Mouse (Mus musculus) liver, adult 2 months (tissue): Measurements from ENCODE around the gene Baiap2l2. TPM values are rescaled to one million over a fixed set of nuclear protein-coding genes. Genes with fewer than 3 reads are reported as not detected.
A peak's percentile ranks its signal among the peaks of the same experiment; 100 is the strongest.

Source experiments
- DNase-seq: peaks from one replicate; pipeline ENCODE4 v3.0.0-alpha.2; 2011; ENCODE audit warnings: low read depth, low spot score; ENCODE audit errors: extremely low read depth
- H3K27ac ChIP-seq: fragments of 200-500 bp; replicated peaks from 2 replicates; pipeline ENCODE4 v1.5.1; 2012; ENCODE audit warnings: low read depth, mild to moderate bottlenecking, control low read depth, inconsistent platforms, low read length; ENCODE audit not compliant: insufficient read depth
- H3K27me3 ChIP-seq: fragments of 200-500 bp; 2 replicates; pipeline ENCODE4 v1.6.1; 2012; ENCODE audit warnings: mild to moderate bottlenecking, moderate library complexity, low read length, inconsistent platforms; ENCODE audit not compliant: control insufficient read depth, insufficient read depth
- H3K36me3 ChIP-seq: fragments of 200-500 bp; 2 replicates; pipeline ENCODE4 v1.6.1; 2012; ENCODE audit warnings: low read length, inconsistent platforms; ENCODE audit not compliant: control insufficient read depth, insufficient read depth
- H3K4me1 ChIP-seq: fragments of 200-500 bp; 2 replicates; pipeline ENCODE4 v1.6.1; 2011; ENCODE audit warnings: low read length; ENCODE audit not compliant: control insufficient read depth, insufficient read depth
- H3K4me3 ChIP-seq: fragments of 200-500 bp; 2 replicates; pipeline ENCODE4 v1.5.1; 2011; ENCODE audit warnings: low read depth, mild to moderate bottlenecking, control low read depth, low read length, moderate library complexity; ENCODE audit not compliant: insufficient read depth
- H3K79me2 ChIP-seq: fragments of 200-500 bp; 2 replicates; pipeline ENCODE4 v1.6.1; 2012; ENCODE audit warnings: inconsistent platforms, mild to moderate bottlenecking, low read length, moderate library complexity; ENCODE audit not compliant: control insufficient read depth, insufficient read depth
- H3K9ac ChIP-seq: fragments of 200-500 bp; 2 replicates; pipeline ENCODE4 v1.6.1; 2012; ENCODE audit warnings: low read depth, mild to moderate bottlenecking, control low read depth, inconsistent platforms, low read length
- CTCF ChIP-seq: fragments of 200-500 bp; IDR thresholded peaks from 2 replicates; pipeline ENCODE4 v1.5.1; 2011; ENCODE audit warnings: low read depth, low read length, control low read depth
- POLR2A ChIP-seq: fragments of 200-500 bp; IDR thresholded peaks from 2 replicates; pipeline ENCODE4 v1.6.1; 2011; ENCODE audit warnings: low read length, control low read depth; ENCODE audit not compliant: insufficient read depth; ENCODE audit errors: extremely low read depth
- WGBS: fragments of 180-500 bp; shearing (Covaris S2); methylation state at CpG from one replicate; pipeline ENCODE4 v1.1.7; 2018; 5-methylcytosine and 5-hydroxymethylcytosine counted together
- polyA plus RNA-seq: library from polyadenylated mRNA; depleted of rRNA; stranded (reverse); fragments of >200 nt; gene quantifications from 2 replicates; pipeline ENCODE4 v1.2.3, GENCODE M21; 2012
- total RNA-seq: library from RNA; depleted of rRNA; stranded (reverse); fragments of >200 nt; gene quantifications from 2 replicates; pipeline ENCODE4 v1.2.3, GENCODE M21; 2014

Baiap2l2 gene
- total and polyA plus RNA-seq, 2 experiments = 0.31 TPM; not detected in 1

DNA sequence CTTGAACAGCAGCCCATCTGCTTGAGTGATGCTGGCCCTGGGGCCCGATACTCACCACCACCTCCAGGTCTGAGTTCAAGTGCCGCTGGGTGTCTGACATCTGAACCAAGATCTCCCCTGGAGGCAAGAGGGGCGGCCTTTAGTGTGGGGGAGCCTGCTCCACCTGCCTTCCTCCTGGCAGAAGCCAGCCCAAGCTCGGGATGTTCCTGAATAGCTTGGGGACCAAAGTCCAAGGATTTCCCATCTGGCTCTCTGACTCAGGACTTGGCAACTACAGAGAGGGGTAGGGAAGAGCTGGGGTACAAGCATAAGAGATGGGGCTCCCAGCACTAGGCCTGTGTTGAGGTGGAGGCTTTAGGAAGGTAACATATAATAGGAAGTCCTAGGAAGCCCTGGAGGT, 2.0 kb downstream of the Baiap2l2 start:
- Histone ChIP-seq H3K27ac (no peak overlapping the region), H3K27me3 (no peaks in the 10 kb centered on the region), H3K36me3 (no peaks in the 10 kb centered on the region; the same call in 1 of the 2 replicates), H3K9ac (no peak overlapping the region), H3K4me3 (no peak overlapping the region), H3K4me1 (no peaks in the 10 kb centered on the region), H3K79me2 (no peaks in the 10 kb centered on the region)
- DNase-seq = peak; percentile 12
- 74% methylated on average over 4 of the region's 4 CpGs for WGBS
- TF ChIP-seq CTCF (no peak), POLR2A (no peak)

DNA sequence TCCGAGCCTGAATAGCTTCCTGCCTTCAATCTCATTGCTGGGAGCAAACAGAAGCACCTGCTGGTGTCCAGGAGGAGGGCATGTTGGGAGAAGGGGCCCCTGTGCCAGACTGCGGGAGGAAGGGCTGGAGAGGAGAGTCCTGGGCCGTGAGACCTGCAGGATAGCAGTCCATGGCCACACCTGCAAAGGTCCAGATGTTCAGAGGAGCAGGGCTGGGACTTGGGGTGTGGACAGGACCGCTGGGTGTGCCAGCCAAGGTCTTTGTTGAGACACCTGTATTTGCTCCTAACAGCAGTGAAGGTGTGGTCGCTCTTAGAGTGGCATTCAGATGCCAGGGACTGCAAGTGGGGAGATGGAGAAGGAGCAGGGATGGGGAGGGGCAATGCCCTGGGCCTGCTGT, 2.9 kb downstream of the Baiap2l2 start:
- no peak for DNase-seq
- no peak overlapping the region for H3K4me3 ChIP-seq
- no peaks in the 10 kb centered on the region; the same call in 1 of the 2 replicates for H3K36me3 ChIP-seq
- H3K4me1 ChIP-seq = no peaks in the 10 kb centered on the region
- H3K27me3 ChIP-seq = no peaks in the 10 kb centered on the region
- no peaks in the 10 kb centered on the region for H3K79me2 ChIP-seq
- 80% methylated on average over 5 of the region's 5 CpGs for WGBS
- H3K27ac ChIP-seq = no peak overlapping the region
- TF ChIP-seq POLR2A = no peak
- H3K9ac ChIP-seq = no peak overlapping the region

DNA sequence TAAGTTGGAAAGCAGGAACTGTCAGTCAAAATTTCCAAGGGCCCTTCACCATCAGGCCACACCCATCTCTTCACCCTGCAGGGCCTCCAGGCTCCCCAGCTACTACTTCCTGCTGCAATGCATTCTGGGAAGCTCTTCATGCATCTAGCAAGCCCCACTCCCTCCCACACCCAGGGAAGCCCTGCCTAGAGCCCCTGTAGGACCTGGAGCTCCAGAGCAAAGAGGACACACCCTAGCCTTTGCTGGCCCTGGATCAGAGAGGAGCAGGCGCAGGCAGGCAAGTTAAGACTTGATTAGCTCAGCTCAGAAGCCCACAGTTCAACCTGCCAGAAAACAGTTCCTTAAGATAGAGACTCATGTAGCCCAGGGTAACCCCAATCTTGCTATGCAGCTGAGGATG, 3.9 kb downstream of the Baiap2l2 start:
- no peaks in the 10 kb centered on the region for H3K79me2 ChIP-seq
- 87% methylated on average over 1 of the region's 1 CpGs for WGBS
- no peak overlapping the region for H3K4me3 ChIP-seq
- no peak for DNase-seq
- H3K36me3 ChIP-seq = no peaks in the 10 kb centered on the region
- no peak overlapping the region for H3K9ac ChIP-seq
- H3K27me3 ChIP-seq = no peaks in the 10 kb centered on the region
- H3K4me1 ChIP-seq = no peaks in the 10 kb centered on the region
- H3K27ac ChIP-seq = no peak overlapping the region
- TF ChIP-seq CTCF (no peak), POLR2A (no peak)

DNA sequence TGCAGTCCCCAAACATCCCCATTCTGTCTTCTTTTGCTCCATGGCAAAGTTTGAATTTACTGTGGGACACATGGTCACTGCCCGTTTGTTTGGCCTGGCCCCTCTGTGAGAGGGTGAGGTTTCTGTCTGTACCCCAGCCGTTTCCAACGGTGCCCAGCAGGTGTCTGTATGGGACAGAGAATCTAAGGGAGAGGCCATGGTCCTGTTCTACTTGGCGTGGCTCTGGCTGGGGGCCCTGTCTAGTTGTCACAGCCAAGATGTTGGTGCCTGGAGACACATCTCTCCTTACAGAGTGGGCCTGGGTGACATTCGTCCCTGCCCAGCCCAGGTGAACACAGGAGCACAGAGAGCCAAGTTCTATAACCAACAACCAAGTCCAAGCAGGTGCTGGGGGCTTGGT, 4.5 kb downstream of the Baiap2l2 start:
- Histone ChIP-seq H3K4me1 (no peaks in the 10 kb centered on the region), H3K4me3 (no peak overlapping the region), H3K79me2 (no peaks in the 10 kb centered on the region), H3K27me3 (no peaks in the 10 kb centered on the region), H3K9ac (no peak overlapping the region), H3K36me3 (no peaks in the 10 kb centered on the region), H3K27ac (no peak overlapping the region)
- no peak for DNase-seq
- TF ChIP-seq POLR2A (no peak), CTCF (0 out of 2 replicates have a peak, but pooled peaks have one; percentile 12)
- 78% methylated on average over 5 of the region's 5 CpGs for WGBS

DNA sequence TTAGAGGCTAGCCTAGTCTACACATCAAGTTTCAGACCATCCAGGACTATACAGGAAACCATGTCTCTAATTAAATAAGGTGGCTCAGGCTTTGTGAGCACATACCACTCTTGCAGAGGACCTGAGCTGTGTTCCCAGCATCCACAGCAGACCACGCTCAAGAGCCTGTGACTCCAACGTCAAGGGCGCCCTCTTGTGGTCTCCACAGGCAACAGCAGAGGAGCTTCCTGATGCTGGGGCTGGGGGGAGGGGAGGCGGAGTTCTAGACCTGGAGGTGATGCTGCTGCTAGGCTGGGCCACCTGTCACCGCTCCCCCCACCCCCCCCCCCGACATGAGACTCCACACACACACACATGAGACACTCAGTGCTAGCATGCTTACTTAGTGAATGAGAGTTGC, 5.1 kb downstream of the Baiap2l2 start:
- H3K36me3 ChIP-seq = no peaks in the 10 kb centered on the region
- H3K27me3 ChIP-seq = no peaks in the 10 kb centered on the region
- no peak for DNase-seq
- H3K9ac ChIP-seq = no peak overlapping the region
- no peak overlapping the region for H3K27ac ChIP-seq
- H3K4me1 ChIP-seq = no peaks in the 10 kb centered on the region
- no peak overlapping the region for H3K4me3 ChIP-seq
- H3K79me2 ChIP-seq = no peaks in the 10 kb centered on the region
- TF ChIP-seq POLR2A (no peak), CTCF (peak; percentile 81)
- WGBS = 50% methylated on average over 6 of the region's 6 CpGs

DNA sequence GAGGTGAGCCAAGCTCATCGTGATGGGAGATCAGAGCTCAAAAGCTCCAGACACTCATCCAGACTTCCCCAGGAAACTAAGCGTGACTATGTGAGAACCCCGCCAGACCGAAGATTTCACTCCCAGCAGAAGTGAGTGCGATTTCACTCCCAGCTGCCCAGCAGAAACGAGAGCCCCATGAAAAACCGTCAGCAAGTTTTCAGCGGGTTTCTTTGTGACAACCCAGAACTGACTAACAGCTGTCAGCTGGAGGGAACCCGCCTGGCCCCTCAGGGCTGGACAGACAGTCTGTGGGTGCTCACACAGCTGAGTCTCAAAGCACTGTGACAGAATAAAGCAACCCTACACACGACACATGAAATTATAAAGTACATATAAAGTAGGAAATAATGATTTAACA, 7.6 kb downstream of the Baiap2l2 start:
- no peaks in the 10 kb centered on the region for H3K4me1 ChIP-seq
- H3K27ac ChIP-seq = no peak overlapping the region
- H3K36me3 ChIP-seq = no peaks in the 10 kb centered on the region
- H3K9ac ChIP-seq = no peak overlapping the region
- no peaks in the 10 kb centered on the region for H3K27me3 ChIP-seq
- no peak overlapping the region for H3K4me3 ChIP-seq
- TF ChIP-seq POLR2A (no peak), CTCF (no peak)
- DNase-seq = no peak
- H3K79me2 ChIP-seq = no peaks in the 10 kb centered on the region
- 83% methylated on average over 10 of the region's 10 CpGs for WGBS
